Mouse (Mus musculus): ENCODE data around the gene D17H6S53E. TPM values are rescaled to one million over a fixed set of nuclear protein-coding genes. Genes with fewer than 3 reads are reported as not detected.

Gene D17H6S53E
- 9.2 and 9.4 TPM in 2 replicates for polyA plus RNA-seq (2015; fragmentation: Nextera tagmentation; extraction: Ambion mirVana)

DNA sequence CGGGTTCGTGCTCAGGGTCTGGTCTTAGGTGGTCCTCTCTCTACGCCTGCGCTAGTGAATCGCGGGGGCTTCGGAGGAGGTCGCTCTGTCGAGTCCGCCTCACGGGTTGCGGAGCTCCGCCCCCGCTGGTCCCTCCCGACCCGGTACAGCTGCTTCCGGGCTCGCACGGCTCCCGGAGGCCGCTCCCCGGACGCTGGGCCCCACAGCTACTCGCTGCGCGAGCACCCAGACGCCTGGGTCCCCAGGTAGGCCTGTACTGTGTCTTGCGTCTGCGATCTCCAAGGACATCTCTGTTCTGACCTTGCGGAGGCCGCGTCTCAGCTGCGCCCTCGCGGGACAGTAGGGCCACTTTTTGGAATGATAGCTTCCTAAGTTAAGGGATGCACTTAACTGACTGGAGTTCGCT is at the start of gene D17H6S53E:
TSS of gene D17H6S53E (plus strand) at position 168 of the 406 bp plus-strand sequence.
- peaks cover 39% of the 10 kb centered on the region for H3K36me3 ChIP-seq
- no peaks in the 10 kb centered on the region for H3K27me3 ChIP-seq
- under 1% methylated on average over 36 of the region's 36 CpGs for WGBS
- peak within 1 kb of the TSS; percentile 74 for H3K27ac ChIP-seq
- H3K4me2 ChIP-seq (replicated peaks): peak within 1 kb of the TSS; percentile 85
- peak; percentile 25; the same call in 1 of the 2 replicates for ATAC-seq
- H3K4me1 ChIP-seq (replicated peaks): peaks cover 40% of the 10 kb centered on the region
- no peaks in the 10 kb centered on the region for H3K9me3 ChIP-seq
- peak within 1 kb of the TSS; percentile 68 for H3K4me3 ChIP-seq (replicated peaks)
- peak within 1 kb of the TSS; percentile 90 for H3K9ac ChIP-seq (replicated peaks)

DNA sequence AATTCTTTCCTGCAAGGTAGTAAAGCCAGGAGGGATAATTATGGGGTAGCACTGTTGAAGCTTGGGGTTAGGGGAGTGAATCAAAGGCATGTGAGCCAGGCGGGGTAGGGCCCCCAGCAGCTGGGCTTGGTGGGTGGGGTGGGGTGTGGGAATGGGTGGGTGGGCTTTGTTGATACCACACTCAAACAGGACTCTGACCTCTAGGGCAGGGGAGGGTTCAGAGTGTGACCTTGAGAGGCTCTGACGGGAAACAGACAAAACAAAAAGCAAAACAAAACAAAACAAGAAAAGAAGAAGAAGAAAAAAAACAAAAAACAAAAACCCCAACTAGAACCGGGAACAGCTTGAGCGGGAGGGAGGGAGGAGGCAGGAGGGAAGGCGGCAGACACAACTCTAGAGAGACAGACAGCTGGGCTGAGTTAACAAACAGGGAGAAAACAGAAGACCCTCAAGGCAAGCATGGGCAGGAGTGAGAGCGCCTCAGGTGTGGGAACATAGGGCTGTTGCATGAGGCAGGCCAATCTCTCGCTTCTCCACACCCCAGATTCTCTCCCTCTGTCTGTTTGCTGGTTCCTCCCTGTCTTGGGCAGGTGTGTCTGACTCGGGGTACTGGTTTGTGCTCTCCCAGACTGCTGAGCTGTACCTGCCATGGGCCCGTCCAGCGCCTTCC is 49.5 kb upstream of the D17H6S53E start, which contains the start of gene Ly6g6e:
TSS of gene Ly6g6e (plus strand) at position 396 of the 670 bp plus-strand sequence.
- Histone ChIP-seq H3K27ac (no peak within 1 kb of the TSS), H3K4me1 (replicated peaks) (peaks cover 20% of the 10 kb centered on the region), H3K9ac (replicated peaks) (peak within 1 kb of the TSS; percentile 37; the same call in 1 of the 2 replicates), H3K27me3 (no peaks in the 10 kb centered on the region), H3K36me3 (no peaks in the 10 kb centered on the region), H3K4me3 (replicated peaks) (peak within 1 kb of the TSS; percentile 21), H3K4me2 (replicated peaks) (peak within 1 kb of the TSS; percentile 46), H3K9me3 (no peaks in the 10 kb centered on the region)
- ATAC-seq: 0 out of 2 replicates have a peak, but pooled peaks have one; percentile 45
- 42% methylated on average over 10 of the region's 10 CpGs for WGBS

DNA sequence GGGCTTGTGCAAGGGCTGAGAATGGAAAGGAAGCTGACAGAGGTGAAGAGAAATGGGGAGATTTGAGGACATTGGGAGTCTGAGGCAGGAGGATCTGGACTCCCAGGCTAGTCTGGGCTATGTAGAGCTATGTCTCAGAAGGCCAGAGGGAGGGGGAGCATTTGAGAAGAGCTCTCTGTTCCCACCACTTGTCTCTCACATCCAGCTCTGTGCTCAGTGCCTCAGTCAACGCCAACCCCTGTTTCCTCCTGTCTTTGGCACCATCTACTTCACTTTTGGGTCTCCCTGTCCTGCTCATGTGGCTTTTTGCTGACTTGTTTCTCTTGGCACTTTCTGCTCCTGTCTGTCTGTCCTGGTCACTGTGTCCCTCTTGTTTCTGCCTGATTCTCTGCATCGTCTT is 48.9 kb upstream of the D17H6S53E start:
- Histone ChIP-seq H3K4me1 (replicated peaks) (peaks cover 20% of the 10 kb centered on the region), H3K4me2 (replicated peaks) (peak overlapping the region; percentile 46), H3K27me3 (no peaks in the 10 kb centered on the region), H3K27ac (no peak overlapping the region), H3K9me3 (no peaks in the 10 kb centered on the region), H3K9ac (replicated peaks) (peak overlapping the region; percentile 37; the same call in 1 of the 2 replicates), H3K36me3 (no peaks in the 10 kb centered on the region), H3K4me3 (replicated peaks) (peak overlapping the region; percentile 21; the same call in 1 of the 2 replicates)
- ATAC-seq: 0 out of 2 replicates have a peak, but pooled peaks have one; percentile 24
- WGBS: 35% methylated on average over 2 of the region's 2 CpGs

DNA sequence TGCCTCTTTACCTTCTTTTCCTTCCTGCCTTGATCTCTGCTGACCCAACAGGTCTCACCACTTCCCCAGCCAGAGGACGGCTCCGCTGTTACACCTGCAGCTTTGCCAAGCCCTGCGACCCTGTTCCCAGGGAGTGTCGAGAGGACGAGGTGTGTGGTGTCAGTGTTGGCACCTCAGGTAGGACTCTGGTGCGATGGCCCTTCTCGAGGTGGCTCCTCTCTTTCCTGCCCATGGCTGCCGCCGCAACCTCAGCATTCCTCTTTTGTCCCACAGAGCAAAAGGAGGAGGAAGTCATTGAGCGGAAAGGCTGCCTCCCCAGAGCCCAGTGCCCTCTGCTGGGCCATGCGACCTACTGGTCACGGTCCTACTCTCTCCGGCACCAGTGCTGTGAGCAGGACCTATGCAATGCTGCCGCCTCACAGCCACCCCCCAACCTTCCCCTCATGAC is 48.4 kb upstream of the D17H6S53E start, which contains the start of gene Ly6g6d:
TSS of gene Ly6g6d (minus strand) at position 280 of the 448 bp plus-strand sequence.
- 11% methylated on average over 13 of the region's 14 CpGs for WGBS

DNA sequence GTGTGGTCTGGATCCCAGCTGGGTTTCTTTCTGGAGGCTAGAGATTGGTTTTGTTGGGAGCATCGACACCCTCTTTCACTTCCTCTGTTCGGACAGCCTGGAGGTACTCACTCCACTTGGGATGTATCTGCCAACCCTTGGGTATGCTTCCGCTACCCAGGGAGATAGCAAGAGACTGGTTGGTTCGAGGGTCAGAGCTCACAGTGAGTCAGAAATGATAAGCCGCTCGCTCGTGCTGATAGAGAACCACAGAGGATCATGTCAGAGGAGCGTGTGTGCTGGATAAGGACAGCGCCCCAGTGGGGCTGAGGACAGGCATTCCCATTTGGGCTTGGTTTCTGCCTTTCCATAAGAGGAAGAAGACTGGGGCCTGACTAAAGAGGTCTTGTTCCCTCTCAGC is 46.4 kb upstream of the D17H6S53E start:
- H3K9ac ChIP-seq (replicated peaks): 0 out of 2 replicates have a peak overlapping the region, but pooled peaks have one; percentile 14
- ATAC-seq: no peak
- no peaks in the 10 kb centered on the region for H3K36me3 ChIP-seq
- H3K4me2 ChIP-seq (replicated peaks): no peak overlapping the region
- H3K9me3 ChIP-seq: no peaks in the 10 kb centered on the region
- no peak overlapping the region for H3K27ac ChIP-seq
- H3K4me3 ChIP-seq (replicated peaks): no peak overlapping the region
- WGBS: 69% methylated on average over 9 of the region's 9 CpGs
- H3K27me3 ChIP-seq: no peaks in the 10 kb centered on the region
- H3K4me1 ChIP-seq (replicated peaks): peaks cover 20% of the 10 kb centered on the region

More for the DNA sequence above, 48.4 kb upstream of the D17H6S53E start, which contains the start of gene Ly6g6d:
- Histone ChIP-seq H3K4me3 (replicated peaks) (peak within 1 kb of the TSS; percentile 21), H3K27me3 (no peaks in the 10 kb centered on the region), H3K9ac (replicated peaks) (peak within 1 kb of the TSS; percentile 37; the same call in 1 of the 2 replicates), H3K9me3 (no peaks in the 10 kb centered on the region), H3K36me3 (no peaks in the 10 kb centered on the region), H3K4me2 (replicated peaks) (peak within 1 kb of the TSS; percentile 46), H3K4me1 (replicated peaks) (peaks cover 20% of the 10 kb centered on the region), H3K27ac (no peak within 1 kb of the TSS)
- ATAC-seq: peak; percentile 48; the same call in 1 of the 2 replicates

DNA sequence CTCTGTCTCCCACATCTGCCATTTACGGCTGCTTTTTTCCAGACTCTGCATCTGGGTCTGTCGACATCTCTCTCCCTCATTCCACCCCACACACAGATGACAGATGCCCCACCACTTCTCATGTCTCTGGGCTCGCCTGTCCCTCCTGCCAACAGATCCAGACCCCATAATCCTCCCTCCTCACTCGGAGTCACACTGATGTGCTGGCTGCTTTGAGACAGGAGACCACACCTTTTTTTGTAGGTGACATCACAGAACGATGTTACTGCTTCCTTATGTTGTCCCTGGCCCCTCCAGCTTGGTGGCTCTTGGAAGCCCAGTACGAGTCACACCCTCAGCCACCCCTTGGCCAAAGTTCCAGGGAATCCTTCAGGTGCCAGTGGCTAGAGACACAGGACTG is 45.9 kb upstream of the D17H6S53E start:
- no peaks in the 10 kb centered on the region for H3K27me3 ChIP-seq
- H3K9ac ChIP-seq (replicated peaks): 0 out of 2 replicates have a peak overlapping the region, but pooled peaks have one; percentile 14
- no peak overlapping the region for H3K27ac ChIP-seq
- 71% methylated on average over 6 of the region's 6 CpGs for WGBS
- no peaks in the 10 kb centered on the region for H3K9me3 ChIP-seq
- H3K4me2 ChIP-seq (replicated peaks): no peak overlapping the region
- H3K4me1 ChIP-seq (replicated peaks): peaks cover 20% of the 10 kb centered on the region
- no peak for ATAC-seq
- no peak overlapping the region for H3K4me3 ChIP-seq (replicated peaks)
- H3K36me3 ChIP-seq: no peaks in the 10 kb centered on the region

DNA sequence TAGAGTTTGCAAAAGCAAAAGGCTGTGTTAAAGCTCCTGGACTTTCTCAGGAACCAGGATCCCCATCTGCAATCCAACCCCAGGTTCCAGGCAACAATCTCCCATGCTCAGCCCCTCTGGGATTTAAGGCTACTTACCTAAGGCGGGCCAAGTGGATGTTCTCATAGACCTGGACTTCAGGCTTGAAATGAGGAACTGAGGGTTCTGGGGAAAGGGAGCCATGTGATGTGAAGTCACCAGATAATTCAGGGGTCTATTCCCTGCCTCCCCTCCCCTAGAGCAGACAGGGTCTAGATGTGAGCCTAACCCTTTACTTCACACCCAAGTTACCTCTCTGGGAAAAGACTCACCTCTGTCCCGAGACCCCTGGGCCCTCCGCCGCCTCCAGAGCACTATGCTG is 45.5 kb upstream of the D17H6S53E start:
- H3K9me3 ChIP-seq: no peaks in the 10 kb centered on the region
- no peak overlapping the region for H3K27ac ChIP-seq
- H3K27me3 ChIP-seq: peaks cover 1% of the 10 kb centered on the region; the same call in 1 of the 2 replicates
- H3K9ac ChIP-seq (replicated peaks): peak overlapping the region; percentile 28; the same call in 1 of the 2 replicates
- H3K4me3 ChIP-seq (replicated peaks): no peak overlapping the region
- H3K4me1 ChIP-seq (replicated peaks): peaks cover 20% of the 10 kb centered on the region
- H3K36me3 ChIP-seq: no peaks in the 10 kb centered on the region
- 76% methylated on average over 4 of the region's 4 CpGs for WGBS
- H3K4me2 ChIP-seq (replicated peaks): no peak overlapping the region
- no peak for ATAC-seq

DNA sequence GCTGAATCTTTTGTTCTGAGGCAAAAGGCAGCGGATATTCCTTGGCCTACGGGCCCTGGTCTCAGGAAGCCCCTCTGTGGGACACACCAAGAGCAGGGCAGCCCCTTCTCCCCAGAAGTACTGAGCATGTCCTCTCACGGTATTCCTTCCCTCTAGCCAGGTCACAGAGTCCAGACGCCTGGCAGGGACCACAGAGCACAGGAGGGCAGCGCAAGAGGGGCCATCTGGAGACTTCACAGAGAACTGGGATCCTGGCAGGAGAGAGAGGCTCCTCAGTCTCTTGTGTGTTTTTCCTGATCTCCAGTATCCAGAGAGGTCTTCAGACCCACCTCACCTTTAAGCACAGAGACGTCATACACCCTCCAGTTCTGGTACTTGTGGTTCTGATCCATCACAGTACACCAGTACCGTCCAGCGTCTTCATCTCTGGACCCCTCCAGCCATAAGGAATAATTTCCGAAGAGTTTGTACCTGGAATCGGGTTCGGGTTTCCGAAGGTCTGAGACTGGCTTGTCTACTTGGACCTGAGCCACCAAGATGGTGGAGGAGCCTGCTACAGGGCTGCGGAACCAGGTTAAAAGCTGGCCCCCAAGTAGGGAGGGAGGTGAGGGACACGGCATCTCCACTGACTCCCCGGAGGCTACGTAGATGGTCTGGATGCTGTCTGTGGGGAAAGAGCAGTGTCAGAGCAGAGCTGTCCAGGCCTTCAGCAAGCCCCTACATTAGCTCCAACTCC is 43.2 kb upstream of the D17H6S53E start:
- no peak overlapping the region for H3K4me3 ChIP-seq (replicated peaks)
- H3K9me3 ChIP-seq: no peaks in the 10 kb centered on the region
- peaks cover 3% of the 10 kb centered on the region; the same call in 1 of the 2 replicates for H3K27me3 ChIP-seq
- H3K27ac ChIP-seq: no peak overlapping the region
- WGBS: 84% methylated on average over 16 of the region's 16 CpGs
- no peak overlapping the region for H3K4me2 ChIP-seq (replicated peaks)
- H3K9ac ChIP-seq (replicated peaks): no peak overlapping the region
- peaks cover 3% of the 10 kb centered on the region for H3K4me1 ChIP-seq (replicated peaks)
- H3K36me3 ChIP-seq: no peaks in the 10 kb centered on the region
- no peak for ATAC-seq

DNA sequence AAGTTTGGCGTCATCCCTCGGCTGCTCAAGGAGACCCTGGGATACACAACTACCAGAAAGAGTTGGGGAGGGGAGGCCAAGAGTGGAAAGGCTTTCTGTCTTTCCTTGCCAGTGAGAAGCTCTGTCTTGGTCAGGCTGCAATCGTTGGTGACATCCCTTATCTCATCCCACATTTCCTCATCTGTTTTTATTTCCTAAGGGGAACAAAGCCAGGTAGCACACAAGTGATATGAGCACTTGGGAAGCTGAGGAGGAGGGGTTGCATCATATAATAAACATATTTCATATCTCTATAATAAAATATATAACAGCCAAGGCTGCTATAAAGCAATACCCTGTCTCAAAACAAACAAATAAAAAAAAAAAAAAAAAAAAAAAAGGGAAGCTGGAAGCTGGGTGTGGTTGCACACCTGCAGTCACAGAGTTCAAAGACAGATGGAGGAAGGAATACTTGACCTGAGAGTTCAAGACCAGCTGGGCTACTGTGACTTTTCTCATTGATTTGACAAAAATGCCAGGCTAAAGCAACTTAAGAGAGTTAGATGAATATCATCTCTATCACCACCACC is 42.2 kb upstream of the D17H6S53E start:
- Histone ChIP-seq H3K4me2 (replicated peaks) (no peak overlapping the region), H3K9me3 (no peaks in the 10 kb centered on the region), H3K4me1 (replicated peaks) (no peaks in the 10 kb centered on the region), H3K36me3 (no peaks in the 10 kb centered on the region), H3K27ac (no peak overlapping the region), H3K4me3 (replicated peaks) (no peak overlapping the region), H3K9ac (replicated peaks) (no peak overlapping the region), H3K27me3 (peaks cover 3% of the 10 kb centered on the region; the same call in 1 of the 2 replicates)
- 88% methylated on average over 3 of the region's 3 CpGs for WGBS
- ATAC-seq: no peak

DNA sequence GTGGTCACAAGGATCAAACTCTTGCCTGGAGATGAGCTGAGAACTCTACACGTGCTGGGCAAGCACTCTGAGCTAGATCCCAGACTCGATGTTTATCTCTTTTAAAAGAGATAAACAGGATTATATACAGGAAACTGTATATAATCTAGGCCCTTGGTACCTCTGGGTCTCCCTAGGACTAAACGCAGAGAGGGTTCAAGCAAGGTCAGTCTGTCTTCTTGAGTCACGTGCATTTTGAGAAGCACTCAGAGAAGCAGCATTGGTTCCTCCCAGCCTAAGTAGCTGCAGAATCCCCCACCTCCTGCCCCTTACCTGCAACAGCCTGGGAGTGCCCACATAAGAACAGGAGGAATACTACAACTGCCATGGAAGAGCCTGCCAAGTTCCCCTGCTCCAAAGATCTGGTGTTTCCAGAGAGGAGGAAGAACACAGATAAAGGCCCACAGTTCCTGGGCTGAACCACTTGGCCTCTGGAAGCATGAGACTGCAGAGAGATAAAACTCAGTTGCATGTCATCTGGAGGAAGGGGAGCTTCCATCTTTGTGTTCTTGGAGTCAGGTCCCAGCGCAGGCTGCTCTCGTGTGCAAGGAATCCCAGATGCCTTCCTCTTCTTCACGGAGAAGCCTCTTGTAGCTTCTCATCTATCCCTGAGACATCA is 40.8 kb upstream of the D17H6S53E start, which contains the start of gene Ly6g6f:
TSS of gene Ly6g6f (minus strand) at position 403 of the 658 bp plus-strand sequence.
- no peak for ATAC-seq
- WGBS: 83% methylated on average over 7 of the region's 7 CpGs
- Histone ChIP-seq H3K4me2 (replicated peaks) (no peak within 1 kb of the TSS), H3K27ac (no peak within 1 kb of the TSS), H3K4me1 (replicated peaks) (peaks cover 8% of the 10 kb centered on the region), H3K9me3 (no peaks in the 10 kb centered on the region), H3K9ac (replicated peaks) (no peak within 1 kb of the TSS), H3K4me3 (replicated peaks) (no peak within 1 kb of the TSS), H3K36me3 (no peaks in the 10 kb centered on the region), H3K27me3 (peaks cover 3% of the 10 kb centered on the region; the same call in 1 of the 2 replicates)

DNA sequence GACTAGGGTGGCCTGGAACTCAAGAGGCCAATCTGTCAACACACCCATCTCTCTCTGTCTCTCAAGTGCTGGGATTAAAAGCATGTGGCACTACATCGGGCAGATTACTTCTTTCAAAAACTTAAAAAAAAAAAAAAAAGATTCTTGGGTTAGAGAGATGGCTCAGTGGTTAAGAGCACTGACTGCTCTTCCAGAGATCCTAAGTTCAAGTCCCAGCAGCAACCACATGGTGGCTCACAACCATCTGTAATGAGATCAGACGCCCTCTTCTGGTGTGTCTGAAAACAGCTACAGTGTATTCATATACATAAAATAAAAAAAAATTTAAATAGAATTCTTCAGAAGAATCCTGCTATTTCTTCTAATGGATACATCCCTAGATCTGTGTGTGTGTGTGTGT is 38.0 kb upstream of the D17H6S53E start:
- H3K4me3 ChIP-seq (replicated peaks): no peak overlapping the region
- H3K4me1 ChIP-seq (replicated peaks): peaks cover 14% of the 10 kb centered on the region
- H3K27ac ChIP-seq: no peak overlapping the region
- 56% methylated on average over 2 of the region's 2 CpGs for WGBS
- no peak overlapping the region for H3K9ac ChIP-seq (replicated peaks)
- peaks cover 3% of the 10 kb centered on the region; the same call in 1 of the 2 replicates for H3K27me3 ChIP-seq
- no peak overlapping the region; the same call in 1 of the 2 replicates for H3K4me2 ChIP-seq (replicated peaks)
- no peaks in the 10 kb centered on the region for H3K9me3 ChIP-seq
- H3K36me3 ChIP-seq: peaks cover 21% of the 10 kb centered on the region
- ATAC-seq: no peak
